Mouse (Mus musculus): ENCODE results near the gene Gorab.

Gorab gene

GRCm38 (mm10) chr1:163403498-163404126, at the start of gene Gorab:
Gene Gorab, minus strand, starts transcription at chr1:163403669.
- DNase-seq (ENCODE audit: low spot score in 2 of 2) = peak; percentile 98

GRCm38 (mm10) chr1:163443832-163444231, 40.4 kb upstream of the Gorab start:
- DNase-seq (ENCODE audit: low spot score in 2 of 2) = no peak

- no peak for DNase-seq (ENCODE audit: low spot score in 2 of 2)
Observed at GRCm38 (mm10) chr1:163439002-163439401, 35.5 kb upstream of the Gorab start.

GRCm38 (mm10) chr1:163423467-163424014, 20.1 kb upstream of the Gorab start:
- no peak for DNase-seq (ENCODE audit: low spot score in 2 of 2)

DNA sequence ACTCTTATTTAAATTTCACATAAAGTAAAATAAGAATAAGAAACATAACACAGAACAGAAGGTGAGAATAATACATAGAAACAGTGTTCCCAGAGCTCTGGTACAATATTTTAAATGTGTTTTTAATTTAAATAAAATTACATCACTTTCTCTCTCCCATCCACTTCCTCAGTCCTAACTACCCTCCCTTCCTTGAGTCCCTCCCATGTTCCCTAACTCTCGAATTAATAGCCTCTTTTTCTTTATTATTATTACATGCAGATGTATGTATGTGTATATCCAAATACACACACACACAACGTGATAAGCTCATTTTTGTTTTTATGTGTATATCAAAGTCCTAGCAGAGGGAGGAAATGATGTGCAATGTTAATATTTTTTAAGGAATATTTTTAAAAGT, 13.7 kb upstream of the Gorab start:
- DNase-seq (ENCODE audit: low spot score in 2 of 2) = no peak

DNA sequence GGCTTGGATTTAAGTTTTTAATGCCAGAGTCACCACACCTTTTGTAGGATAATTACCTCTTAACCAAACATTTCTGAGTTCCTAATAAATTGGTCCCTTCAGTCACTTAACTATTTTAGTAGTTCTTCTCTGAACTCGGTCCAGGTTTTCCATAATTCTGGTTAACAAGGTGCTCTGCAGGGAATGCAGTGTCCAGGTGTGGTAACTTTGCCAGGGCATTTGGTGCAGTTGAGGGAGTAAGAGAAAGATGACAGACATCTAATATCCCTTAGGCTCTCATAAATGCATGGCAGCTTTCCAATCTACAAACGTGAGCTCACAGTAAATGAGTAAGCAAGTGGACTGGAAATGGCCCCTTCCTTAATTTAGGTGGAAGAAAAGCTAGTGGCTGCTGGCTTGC, 10.7 kb upstream of the Gorab start:
- DNase-seq (ENCODE audit: low spot score in 2 of 2) = no peak

DNA sequence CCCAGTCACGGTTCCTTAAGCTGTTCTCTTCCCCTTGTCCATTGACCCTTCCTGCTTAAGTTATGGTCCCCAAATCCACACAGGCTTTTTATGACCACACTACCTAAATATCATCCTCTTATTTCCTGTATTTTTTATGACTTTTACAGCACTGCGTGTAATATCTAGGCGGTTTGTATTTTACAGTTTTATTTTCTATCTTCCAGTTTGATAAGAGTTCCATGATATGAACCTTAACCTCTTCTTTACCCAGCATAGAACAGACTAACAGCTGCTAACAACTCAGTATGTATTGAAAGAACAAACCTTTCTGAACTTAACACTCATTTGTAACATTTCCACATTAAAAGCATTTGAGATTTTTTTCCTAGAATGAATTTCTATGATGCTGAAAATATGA, 2.7 kb upstream of the Gorab start:
- DNase-seq (ENCODE audit: low spot score in 2 of 2) = no peak

GRCm38 (mm10) chr1:163391321-163391720, 12.1 kb downstream of the Gorab start:
- no peak for DNase-seq (ENCODE audit: low spot score in 2 of 2)

DNA sequence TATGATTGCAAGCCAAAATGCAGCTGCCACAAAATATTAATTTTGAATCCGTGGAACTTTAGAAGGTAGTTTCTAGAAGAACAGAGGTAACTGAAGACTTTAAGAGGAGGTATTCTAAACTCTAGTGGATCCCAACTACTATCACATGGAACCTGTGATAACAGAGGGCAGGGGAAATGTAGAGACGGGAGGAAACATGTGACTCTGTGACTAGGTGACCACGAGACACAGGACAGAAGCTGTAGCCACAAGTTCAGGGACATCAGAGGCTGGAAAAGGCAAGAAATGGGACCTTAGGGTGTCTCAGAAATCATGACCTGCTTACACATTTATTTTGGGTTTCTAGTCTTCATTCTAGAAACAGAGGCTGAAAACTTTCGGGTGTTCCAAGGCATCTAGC, 13.4 kb downstream of the Gorab start:
- no peak for DNase-seq (ENCODE audit: low spot score in 2 of 2)

GRCm38 (mm10) chr1:163386196-163386595, 17.3 kb downstream of the Gorab start:
- DNase-seq (ENCODE audit: low spot score in 2 of 2) = no peak

DNA sequence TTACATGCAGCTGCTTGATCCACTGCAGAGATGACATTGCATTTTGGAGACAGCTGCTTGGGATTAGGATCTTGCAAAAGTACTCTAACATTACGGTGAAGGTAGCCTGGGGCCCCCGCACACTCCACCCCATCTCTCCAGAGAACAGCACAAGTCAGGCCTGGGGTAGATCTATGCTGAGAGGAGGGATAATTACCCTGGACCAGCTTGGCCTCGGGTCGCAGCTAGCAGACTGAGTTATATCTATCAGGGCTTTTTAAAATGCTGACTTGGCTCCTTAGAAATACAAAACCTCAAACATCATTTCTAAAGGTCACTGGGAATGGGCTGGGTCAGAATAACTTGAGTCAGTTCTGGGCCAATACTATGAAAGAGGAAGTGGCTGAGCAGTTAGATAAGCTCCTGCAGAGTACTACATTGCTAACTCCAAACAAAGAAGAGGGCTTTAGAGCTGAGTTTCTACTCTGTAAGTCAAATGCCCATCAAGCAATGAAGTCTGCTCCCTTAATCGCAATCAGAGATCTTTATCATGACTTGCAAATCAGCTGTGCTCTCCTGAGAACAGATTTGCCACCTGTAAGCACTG, 19.9 kb downstream of the Gorab start:
- DNase-seq (ENCODE audit: low spot score in 2 of 2) = no peak

DNA sequence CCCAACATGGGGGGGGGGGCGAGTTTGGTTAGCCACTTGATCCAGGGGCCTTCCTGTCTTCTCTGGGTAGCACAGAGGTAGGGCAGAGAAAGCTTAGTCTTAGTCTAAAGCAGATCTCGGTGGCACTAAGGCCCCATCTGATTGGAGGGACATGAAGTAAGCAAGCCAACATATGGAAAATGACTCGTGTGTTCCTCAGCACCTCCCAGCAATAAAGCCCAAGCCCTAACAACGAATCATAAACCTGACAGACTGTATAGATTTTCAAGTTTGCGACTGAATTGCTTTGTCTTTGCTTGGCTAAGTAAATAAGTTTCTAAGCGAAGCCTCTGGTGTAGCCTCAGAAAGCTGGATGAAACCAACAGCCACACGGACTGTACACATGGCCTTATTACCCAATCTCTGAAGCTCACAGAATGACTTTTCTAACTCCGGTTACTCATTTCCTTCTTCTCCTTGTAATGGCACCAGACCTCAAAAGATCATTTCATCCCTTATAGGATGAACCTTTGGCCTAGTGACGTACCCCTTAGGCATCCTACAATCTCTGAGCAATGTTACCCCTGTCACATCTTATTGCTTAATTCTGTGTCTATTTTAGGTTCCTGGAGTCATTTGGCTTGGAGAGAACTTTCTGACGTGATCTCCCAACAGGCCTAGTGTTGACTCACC, 21.3 kb downstream of the Gorab start:
- DNase-seq (ENCODE audit: low spot score in 2 of 2) = no peak

- no peak for DNase-seq (ENCODE audit: low spot score in 2 of 2)
Observed at GRCm38 (mm10) chr1:163380591-163380990, 22.9 kb downstream of the Gorab start.

GRCm38 (mm10) chr1:163380072-163380471, 23.4 kb downstream of the Gorab start:
- DNase-seq (ENCODE audit: low spot score in 2 of 2) = no peak

DNA sequence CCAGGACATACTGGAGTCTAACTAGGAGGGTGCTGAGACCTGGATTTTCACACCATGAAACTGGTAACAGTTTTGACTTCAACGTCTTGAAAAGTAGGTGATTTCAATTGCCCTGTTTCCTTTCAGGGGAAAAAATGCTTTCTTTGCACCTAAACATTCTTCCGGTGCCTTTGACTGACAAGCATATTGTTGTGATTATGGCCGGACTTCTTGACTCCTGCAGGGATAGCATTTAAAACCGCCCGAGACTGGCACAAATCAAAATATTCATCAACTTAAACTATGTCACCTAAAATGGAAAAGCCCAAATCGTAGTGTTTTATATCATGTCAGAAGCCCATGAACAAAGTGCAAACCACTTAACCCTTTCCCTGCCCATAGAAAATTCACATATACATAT, 25.5 kb downstream of the Gorab start:
- no peak for DNase-seq (ENCODE audit: low spot score in 2 of 2)

DNA sequence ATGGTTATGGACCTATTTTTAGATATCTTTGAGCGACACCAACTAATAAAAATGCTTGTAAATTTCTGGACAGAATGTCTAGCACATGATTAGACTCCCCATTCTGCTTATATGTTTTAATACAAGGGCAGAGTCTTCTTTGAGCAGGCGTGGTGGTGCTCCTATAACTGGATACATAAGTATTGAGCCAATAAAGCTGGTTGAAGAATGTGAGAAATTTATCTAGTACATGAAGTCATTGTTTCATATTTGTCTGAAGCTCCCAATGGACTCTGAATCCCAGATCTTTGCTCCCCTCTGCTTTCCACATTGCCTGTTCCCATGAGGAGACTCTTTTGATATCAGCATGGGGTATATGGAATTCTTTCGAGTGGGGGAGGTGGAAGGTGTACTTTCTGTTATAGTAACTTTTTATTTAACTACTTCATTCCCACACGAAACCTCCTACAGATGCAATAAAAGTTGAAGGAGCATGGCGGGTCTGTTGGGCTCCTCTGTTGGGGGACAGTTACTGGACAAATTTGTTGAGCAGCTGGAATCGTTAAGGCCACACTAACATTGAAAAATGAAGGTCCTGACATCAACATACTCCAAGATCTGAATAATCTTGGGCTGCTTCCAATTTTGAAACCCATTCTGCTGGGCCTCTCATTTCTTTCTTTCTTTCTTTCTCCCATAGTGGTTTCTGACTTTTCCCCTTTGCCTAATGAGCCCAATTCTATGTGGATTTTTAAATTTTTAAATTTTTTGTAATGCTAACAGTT, 26.5 kb downstream of the Gorab start:
- DNase-seq (ENCODE audit: low spot score in 2 of 2) = no peak

DNA sequence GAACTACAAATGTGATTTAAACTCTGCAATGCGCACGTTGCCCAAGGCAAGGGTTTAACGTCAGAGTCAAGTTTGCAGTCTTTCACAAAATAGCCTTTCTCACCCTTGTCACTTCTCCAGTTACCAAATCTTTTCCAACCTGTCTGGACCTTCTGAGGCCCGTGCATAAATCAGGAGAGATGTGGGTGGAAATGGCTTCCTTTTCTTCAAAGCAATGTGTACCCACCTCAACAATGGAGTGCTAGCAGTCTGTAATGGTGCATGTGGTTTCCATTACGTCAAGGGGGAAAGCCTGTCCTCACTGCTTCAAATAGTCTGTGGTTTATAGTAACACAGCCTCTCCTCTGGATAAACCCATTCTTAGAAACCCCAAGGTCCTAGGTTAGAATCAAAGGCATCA, 29.0 kb downstream of the Gorab start:
- DNase-seq (ENCODE audit: low spot score in 2 of 2) = no peak

DNA sequence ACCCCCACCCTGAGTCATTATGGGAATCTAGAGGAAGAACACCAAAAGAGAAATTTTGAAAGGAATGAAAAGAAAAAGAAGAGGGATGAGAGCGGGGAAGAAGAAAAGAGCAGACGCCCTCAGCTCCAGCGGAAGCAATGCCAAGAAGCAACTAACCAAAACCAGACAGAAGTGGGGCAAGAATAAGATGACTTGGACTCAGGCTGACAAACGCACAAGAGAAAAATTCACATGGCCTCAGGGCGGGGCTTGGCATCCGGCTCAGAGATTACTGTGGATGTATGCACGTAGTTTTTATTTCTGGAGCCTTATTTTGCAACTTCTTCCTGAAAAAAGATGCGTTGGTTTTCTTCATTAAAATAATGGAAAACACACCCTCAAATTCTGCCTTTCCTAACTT, 41.3 kb downstream of the Gorab start:
- DNase-seq (ENCODE audit: low spot score in 2 of 2) = peak; percentile 5 to 18

DNA sequence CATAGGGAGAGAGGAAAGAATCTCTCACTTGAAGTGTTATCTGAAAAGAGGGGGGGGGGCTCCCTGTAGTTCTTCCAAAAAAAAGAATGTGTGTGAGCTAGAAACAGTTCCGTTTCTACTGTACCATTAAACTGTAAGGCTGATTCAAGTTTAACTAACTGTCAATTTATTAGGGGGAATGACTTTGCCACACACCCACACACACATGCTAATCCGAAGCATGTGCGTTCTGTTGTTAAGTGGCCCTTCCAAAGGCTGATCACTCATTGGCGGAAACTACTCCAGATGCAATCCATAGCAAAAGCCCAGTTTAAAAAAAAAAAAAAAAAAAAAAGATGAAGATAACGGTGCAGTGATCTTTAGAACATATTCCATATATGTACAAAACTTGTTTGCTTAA, 42.1 kb downstream of the Gorab start:
- no peak for DNase-seq (ENCODE audit: low spot score in 2 of 2)

- no peak for DNase-seq (ENCODE audit: low spot score in 2 of 2)
Observed at GRCm38 (mm10) chr1:163360796-163361195, 42.7 kb downstream of the Gorab start.

GRCm38 (mm10) chr1:163359521-163359920, 43.9 kb downstream of the Gorab start:
- no peak for DNase-seq (ENCODE audit: low spot score in 2 of 2)

DNA sequence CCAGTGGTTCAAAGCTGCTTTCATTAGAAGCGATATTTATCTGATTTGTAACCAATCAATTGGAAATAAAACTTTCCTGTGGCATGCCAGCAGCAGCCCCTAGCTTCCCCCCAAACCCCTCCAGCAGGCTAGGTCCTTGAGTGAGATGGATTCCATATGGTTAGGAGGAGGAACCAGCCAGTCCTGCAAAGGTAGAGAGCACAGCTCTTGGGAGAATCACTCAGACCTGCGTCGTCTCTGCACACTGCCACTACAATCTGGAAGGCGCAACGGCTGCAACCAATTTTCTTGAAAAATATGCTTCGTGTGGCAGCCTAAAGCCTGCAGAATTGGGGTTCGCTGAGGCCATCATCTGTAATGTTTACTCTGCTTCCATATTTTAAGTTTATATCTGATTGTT, 45.3 kb downstream of the Gorab start:
- DNase-seq (ENCODE audit: low spot score in 2 of 2) = no peak

Data from frontal cortex, postnatal 36 days (tissue).